Mouse (Mus musculus): Measurements from ENCODE around the gene Snx20.

Gene Snx20

DNA sequence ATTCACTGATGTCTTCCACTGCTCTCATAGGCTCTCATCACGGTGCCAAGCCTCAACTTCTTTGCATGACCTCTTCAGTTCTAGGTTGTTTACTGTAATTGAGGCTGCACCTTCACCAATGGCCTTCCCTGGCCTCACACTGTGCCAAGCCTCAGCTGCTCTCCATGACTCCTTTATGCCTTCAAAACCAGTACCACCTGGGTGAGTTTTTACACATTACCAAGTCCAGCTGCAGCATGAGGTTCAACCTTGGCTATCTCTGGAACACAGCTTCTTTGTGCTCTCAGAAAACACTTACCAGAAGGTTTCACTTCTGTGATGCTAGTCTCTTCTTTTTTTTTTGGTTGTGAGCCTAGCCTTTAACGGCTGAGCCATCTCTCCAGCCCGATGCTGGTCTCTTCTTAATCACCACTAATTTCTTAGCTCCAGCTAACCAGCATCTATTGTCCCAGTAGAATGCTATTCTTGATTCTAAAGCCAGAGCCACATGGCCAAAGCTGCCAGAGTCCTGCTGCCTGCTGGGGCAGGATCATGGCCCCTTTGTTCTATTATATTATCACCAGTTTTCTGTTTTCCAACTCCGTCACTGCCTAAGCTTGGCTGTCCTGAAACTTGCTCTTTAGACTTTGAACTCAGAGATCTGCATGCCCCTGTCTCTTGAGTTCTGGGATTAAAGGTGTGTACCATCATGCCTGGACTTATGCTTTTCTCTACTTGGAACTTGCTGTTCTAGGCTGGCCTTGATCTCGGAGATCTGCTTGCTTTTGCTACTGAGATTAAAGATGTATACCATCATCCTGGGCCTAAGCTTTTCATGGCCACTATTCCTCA, 7.0 kb upstream of the Snx20 start:
- no peak for DNase-seq (ENCODE audit: low spot score in 2 of 2)

DNA sequence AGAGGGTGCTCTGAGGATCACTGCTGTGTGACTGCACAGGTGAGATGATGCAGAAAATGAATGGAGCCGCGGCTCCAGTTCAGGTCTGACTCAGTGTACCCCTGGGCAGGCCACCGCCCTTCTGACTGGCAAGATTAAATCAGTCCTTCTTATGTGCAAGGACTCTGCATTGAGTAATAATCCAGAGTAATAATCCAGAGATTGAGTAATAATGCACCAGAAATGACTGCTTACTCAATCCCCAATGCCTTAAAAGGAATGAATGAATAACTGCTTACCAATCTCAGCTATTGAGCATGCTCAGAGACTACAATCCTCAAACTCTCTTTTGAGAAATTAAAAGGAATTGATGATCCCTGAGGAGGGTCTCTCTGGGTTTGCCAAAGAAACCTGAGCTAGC, 3.0 kb upstream of the Snx20 start:
- DNase-seq (ENCODE audit: low spot score in 2 of 2), result no peak

DNA sequence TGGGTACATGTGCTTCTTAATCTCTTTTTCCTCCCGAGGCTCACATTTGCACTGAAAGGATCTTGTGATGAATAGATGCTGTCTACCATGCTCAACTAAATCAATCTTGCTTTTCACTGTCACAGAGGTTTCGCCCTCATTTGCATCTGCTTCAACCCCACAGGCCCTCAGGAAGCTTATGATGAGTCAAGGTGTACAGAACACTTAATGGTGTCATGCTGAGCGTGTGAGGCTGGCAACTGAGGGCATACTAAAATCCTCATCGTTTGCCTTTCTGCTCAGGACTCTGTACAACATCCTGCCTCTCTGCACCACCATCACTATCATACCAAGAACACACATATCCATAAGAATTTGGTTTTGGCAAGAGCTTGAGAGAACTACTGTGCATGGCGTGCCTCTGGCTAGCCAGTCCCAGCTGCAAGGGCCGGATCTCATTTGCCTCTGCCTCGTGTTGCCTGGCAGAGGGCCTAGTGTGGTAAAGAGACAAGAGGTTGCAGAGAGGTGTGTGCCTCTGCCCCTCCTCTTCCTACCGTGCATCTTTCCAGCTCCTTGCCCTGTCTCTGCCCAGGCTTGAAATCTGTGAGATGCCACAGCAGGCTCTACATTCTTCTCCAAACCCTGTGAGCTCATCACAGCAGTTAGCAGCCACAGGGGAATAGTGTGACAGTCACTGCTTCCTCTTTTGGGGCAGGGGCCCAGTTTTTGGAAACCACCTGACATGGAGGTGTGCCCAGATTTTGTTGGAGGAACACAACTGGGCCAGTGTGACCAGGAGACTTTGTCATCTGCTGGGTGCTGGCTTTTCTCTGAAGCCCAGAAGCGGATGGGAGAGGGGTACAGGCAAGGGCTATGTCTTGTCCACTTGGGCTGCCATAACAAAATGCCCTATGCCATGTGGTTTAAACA, 1.4 kb upstream of the Snx20 start:
- no peak for DNase-seq (ENCODE audit: low spot score in 2 of 2)

DNA sequence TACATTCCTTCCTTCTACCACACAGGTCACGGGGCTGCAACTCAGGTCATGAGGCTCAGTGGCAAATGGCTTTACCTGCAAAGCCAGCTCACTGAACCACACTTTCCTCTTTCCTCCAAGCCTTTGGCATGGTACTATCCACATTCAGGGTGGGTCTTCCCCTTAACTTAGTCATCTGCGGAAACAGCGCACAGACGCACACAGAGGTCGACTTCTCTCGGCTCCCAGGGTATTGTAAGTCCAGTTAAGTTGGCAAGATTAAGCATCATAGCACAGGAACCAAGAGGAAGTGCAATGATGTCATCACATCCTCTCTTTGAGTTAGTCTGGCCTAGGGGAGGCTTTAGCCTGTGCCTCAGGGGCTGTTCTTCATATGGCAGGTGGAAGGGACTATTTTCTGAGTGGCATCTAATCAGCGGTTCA, 2.6 kb downstream of the Snx20 start:
- no peak for DNase-seq (ENCODE audit: low spot score in 2 of 2)

DNA sequence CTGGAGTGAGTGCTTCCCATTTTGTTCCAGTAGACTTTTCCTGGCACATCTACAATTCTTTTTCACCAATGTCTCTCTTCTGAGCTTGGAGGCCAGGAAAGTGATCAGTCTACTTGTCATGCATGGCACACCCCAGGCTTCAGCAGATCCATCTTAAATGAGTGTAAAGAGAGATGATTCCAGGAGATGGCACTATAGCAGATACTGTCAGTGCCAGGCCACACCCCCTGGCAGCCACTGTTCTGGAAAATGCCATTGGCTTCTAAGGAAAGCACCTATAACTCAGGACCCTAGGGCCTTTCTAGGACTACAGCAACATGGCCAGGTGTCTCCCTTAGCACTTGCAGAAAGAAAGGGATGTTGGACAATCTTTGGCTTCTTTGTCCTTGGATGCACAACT, 4.8 kb downstream of the Snx20 start:
- DNase-seq (ENCODE audit: low spot score in 2 of 2), result peak in 1 of 2 experiments; percentile 47

DNA sequence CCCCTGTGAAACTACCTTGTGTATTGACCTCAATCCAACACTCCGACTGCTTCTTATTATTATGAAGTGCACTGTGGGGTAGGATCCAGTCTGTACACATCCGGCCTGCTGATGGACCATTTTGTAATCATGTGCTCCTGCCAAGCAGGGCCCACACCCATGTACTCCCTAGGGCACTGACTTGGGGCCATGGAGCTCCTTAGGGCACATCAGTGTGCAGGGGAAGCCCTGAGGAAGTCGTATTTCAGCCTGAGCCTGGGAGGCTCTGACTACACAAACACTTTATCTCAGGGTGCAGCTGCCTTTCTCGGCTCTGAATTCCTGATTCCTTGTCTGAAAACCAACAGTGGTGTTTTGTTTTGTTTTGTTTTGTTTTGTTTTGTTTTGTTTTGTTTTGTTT, 5.7 kb downstream of the Snx20 start:
- DNase-seq (ENCODE audit: low spot score in 2 of 2), result no peak

DNA sequence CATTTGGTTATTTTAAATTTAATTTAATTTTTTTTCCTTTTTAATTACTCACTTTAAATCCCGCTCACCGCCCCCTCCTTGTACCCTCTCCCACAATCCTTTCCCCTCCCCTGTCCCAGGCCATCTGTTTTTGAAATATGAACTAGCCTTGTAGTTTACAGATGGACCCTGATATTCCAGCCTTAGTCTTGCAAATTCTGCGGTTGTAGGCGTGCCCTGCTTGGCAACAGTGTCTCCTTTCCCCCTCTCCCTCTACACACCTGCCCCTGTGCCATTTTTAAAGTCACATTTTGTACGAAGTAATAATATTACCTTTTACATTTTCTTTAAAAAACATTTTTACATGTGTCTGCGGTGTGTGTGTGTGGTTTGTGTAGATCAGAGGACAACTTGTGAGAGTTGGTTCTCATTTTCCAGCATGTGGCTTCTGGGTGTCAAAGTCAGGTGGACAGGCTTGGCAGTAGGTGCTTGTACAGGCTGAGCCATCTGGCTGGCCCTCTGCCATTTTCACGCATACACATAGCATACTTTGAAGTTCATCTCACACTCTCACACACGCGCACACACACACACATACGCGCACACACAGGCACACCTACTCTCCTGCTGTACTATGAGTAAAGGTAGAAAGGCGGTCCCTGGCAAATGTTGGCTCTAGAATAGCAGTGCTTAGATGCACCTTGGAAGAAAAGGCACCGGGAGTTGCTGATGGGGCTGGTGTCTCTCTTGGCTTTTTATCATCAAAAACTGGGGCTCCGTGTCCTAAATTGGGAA, 7.7 kb downstream of the Snx20 start:
- peak in 1 of 2 experiments; percentile 61 for DNase-seq (ENCODE audit: low spot score in 2 of 2)

DNA sequence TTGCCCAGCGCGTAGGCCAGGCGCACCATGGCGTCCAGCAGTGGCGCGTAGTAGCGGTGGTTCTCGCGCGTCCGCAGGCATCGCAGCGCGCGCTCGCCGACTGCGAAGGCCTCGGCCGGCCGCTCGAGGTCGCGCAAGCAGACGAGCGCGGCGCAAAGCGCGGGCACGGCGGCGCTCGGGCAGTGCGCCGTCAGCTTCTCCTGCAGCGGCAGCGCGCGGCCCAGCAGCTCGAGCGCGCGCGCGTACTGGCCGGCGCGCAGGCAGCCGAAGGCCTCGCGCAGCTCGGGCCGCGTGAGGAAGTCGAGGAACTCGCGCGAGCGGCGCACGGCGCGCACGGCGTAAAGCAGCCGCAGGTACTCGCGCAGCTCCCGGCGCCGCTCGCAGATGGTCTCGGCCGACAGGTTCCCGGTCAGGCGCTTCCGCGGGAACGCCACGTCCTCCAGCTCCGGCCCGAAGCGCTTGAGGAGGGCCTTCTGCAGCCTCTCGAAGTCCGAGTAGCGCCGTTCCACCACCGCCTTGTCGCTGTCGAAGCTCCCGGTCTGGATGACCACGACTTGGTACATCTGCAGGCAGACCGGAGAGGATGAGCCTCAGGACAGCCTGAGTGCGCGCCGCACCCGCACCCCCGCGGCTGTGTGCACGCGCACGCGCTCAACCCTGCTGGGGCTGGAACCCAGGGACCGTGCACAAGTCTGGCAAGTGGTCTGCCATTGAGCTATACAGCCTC, 8.5 kb downstream of the Snx20 start:
- peak; percentile 70 to 74 for DNase-seq (ENCODE audit: low spot score in 2 of 2)

DNA sequence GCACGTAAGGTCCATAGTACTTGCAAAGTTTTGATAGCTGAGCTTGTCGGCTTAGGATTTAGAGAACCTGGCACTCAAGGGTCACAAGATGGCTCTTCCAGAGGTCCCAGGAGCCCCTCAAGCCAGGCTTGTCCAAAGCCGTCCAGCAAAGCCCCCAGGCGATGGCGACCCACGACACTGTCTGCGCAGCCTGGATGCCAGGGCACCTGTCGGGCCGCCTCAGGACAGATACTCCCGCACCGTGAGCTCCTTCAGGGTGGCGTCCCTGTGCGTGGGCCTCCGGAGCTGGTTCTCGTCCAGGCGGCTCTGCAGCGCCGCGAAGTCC, 9.0 kb downstream of the Snx20 start:
- DNase-seq (ENCODE audit: low spot score in 2 of 2), result no peak

DNA sequence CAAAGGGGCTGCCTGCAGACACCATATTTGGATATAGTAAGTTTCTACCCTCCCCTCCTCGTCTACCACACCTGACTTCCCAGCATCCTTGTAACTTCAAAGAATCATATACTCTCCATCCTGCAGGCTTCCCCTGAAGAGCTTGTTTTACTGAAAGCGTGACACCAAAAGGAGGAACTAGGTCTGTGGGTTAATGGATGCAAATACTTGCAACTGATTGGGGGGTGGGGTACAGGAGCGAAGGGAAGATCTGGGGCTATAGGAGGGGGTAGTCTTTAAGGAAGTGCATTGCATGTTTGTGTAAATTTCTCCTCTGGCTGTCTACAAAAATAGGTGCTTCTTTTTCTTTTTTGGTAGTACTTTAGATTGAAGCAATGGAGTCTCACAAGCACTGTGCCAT, 9.5 kb downstream of the Snx20 start:
- DNase-seq (ENCODE audit: low spot score in 2 of 2), result no peak

DNA sequence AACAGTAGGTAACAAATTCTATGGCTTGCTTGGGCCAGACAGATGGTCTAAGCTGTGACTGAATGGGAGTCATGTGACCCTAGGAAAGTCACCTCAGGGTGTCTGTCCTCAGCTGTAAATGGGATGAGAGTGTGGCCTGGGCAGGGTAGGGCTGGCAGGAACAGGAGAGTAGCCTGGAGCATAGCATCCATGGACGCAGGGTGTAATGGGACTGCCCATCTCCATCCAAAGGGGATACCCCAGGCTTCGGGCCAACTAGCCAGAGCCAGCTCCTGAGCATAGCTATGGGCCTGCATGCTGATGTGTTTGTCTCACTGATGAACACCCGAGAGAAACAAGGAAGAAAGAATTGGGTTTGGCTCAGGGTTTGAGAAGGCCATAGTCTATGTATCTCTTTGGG, 11.7 kb downstream of the Snx20 start:
- no peak for DNase-seq (ENCODE audit: low spot score in 2 of 2)

DNA sequence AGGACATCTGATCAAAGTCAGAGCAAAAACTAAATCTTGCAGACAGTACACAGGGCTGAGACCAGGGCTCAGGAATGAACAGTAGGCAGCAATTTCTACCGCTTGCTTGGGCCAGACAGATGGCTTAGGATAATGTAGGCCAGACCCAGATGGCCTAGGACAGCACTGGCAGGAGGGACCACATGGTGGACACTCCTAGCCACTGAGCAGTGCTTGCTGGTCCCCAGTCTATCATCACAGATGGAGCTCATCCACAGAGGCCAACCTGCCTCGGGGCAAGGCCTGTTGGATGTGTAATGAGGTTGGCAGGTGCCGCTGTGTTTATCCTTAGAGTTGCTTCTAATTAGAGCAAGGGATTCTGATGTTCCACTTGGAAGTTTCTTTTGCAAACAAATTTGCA, 12.6 kb downstream of the Snx20 start:
- DNase-seq (ENCODE audit: low spot score in 2 of 2), result no peak

DNA sequence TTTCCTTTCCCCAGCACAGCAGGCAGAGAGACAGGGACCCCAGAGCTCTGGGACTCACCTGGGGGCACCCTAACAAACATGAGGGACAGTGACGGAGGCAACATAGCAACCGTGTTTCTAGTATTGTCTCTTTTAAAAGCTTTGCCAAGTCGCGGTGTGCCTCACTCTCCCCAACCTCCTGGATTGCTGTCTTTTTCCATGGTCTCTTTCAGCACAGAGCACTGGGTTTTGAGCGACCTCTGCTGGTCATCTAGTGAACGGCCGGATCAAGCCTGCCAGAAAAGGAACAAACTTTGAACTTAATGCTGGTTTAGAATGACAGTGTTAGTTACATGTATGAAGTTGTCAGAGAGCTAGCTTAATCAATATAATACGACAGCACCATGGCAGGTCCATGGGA, 14.5 kb downstream of the Snx20 start:
- DNase-seq (ENCODE audit: low spot score in 2 of 2), result peak; percentile 53 to 62

DNA sequence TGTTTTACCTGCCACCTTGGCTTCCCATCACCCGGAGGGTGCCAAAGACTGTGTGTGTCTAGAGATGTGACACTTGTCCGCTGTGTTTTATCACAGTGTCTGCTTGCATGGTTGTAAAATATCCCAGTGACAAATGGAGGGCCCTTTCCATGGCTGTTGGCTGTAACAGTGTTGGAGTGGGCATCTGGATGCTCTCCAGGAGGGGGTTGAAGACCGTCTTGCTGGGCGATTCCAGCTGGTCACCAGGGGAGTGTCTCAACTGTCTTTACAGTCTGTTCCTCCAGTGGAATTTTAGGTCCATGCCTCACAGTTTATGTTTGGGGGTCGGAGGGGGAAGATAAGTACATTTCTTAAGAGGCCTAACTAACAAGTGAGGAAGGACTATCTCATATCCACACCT, 15.0 kb downstream of the Snx20 start:
- DNase-seq (ENCODE audit: low spot score in 2 of 2), result no peak

DNA sequence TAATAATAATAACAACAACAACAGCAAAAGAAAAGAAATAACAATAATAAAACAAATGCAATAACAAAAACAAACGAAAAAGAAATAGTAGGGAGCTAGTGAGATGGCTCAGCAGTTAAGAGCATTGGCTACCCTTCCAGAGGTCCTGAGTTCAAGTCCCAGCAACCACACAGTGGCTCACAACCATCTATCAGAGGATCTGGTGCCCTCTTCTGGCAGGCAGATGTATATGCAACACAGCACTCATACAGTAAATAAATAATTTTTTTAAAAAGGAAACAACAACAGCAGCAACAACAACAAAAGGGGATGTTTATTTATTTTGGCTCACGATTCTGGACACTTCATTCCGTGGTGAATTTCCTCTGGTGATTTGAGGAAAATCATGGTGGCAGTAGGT, 16.4 kb downstream of the Snx20 start:
- DNase-seq (ENCODE audit: low spot score in 2 of 2), result no peak

DNA sequence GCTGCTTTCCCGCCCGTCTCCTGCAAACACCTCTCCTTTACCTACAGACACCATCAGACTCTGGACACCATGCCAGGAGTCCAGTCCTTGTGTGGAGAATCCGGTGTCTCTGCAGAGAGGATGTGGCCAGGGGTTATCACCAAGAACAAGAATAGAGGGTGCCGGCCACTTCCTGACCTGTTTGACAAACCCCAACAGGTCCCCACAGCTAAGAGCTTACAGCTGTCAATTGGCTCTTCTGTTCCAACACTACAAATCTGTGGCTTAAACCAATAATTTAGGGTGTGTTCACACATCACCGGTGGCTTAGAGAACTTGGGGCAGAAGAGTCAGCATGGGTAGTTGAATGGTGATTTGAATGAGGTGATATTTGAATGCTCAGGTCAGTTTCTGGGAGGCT, 17.3 kb downstream of the Snx20 start:
- no peak for DNase-seq (ENCODE audit: low spot score in 2 of 2)

DNA sequence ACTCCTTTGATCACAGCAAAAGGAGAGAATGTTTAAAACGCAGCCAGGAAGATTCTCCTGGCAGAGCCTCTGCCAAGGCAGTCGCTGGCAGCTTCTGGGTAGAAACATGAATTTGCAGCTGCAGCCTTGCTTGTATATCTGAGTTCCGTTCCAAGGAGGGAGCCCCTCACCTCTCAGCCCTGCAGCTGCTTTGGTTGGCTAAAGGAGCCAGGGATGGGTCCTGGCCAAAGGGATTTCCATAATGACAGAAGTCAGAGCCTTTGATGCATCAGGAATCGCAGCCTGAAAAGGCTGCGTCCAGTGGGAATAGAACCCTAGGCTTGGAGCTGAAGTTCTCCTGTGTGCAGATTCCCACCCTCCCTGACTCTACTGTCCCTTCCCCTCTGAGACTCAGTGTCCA, 20.9 kb downstream of the Snx20 start:
- no peak for DNase-seq (ENCODE audit: low spot score in 2 of 2)

DNA sequence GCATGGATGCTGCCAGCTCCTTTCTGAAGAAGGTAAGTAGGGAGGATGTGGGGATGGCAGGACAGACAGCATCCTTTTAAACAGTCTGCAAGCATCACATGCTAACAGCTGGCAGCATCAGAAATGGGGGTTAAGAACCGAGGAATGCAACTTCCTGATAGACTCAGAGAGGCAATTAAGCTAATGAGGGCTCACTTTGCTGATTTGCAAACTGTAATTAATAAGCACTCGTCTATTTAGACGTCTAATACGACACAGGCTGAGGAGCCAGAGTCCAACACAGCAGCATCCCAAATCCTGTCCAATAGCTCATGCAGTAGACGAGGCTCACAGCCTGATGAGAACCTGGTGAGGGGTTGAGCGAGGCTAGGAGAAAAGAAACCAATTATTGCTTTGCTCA, 25.7 kb downstream of the Snx20 start:
- no peak for DNase-seq (ENCODE audit: low spot score in 2 of 2)

DNA sequence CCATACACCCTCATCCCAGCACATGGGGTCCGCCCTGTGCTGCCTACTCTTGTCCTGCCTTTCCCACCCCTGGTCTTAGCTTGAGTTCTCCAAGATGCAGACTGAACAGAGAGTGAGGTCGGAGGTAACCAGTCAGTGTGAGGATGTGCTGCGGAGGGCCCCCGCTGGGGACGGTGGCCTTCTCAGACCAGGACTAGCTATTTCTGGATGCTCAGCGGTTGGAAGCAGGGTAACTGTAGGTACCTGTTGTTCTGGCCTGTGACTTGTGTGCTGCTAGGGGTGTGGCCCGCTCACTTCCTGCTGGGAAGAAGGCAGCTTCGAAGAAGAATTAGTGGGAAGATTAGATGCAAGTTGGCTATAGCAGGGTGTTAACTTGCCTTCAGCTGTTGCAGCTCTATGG, 26.9 kb downstream of the Snx20 start:
- DNase-seq (ENCODE audit: low spot score in 2 of 2), result no peak

DNA sequence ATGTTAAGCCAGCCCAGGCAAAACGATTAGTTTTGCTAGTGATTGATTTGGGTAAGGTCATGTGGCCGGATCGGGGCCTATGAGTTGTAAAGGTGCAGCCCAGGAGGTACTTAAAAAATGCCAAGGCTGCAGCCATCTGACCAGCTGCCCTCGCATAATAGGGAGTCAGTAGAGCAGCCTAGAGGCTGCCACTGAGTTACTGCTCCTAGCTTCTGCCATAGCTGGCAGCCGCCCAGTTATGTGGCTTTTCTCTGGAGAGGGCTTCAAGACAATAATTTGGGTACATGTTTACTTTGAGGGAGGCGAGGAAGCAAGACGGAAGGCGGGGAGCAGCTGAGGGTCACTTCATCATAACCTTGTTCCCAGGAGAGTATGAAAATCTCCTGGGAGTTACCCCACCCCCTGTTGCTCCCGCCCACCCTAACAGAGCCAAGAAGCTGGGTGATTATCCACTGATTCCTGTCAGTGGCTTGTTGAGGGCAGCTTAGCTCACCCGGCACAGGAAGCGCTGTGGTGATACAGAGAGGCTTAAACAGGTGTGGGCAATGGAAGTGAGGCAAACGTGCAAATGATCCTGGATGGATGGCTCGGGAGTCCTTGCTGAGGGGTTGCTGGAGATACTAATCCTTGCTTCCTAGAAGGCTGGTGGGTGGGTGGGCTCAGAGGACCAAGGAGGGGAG, 30.4 kb downstream of the Snx20 start:
- DNase-seq (ENCODE audit: low spot score in 2 of 2), result no peak

Measured in right cerebral cortex, postnatal 36 days (tissue).